Mouse (Mus musculus) forebrain, postnatal 0 days (tissue): Measurements from ENCODE around the gene Defb41. TPM values are rescaled to one million over a fixed set of nuclear protein-coding genes. Genes with fewer than 3 reads are reported as not detected.
A peak's percentile ranks its signal among the peaks of the same experiment; 100 is the strongest.

Source experiments
- ATAC-seq: fragments of 200-750 bp; cut with Nextera tagmentation; 2 replicates; pipeline ENCODE4 v1.8.0; 2017; ENCODE audit warnings: mild to moderate bottlenecking, moderate library complexity
- DNase-seq: peaks from one replicate; pipeline ENCODE4 v3.0.0-alpha.2; 2015
- H3K27ac ChIP-seq: fragments of 300-500 bp; sonication (generic); 2 replicates; pipeline ENCODE4 v1.5.1; 2014; ENCODE audit warnings: low read depth, mild to moderate bottlenecking, antibody characterized with exemption, low read length, moderate library complexity, mixed read lengths
- H3K27me3 ChIP-seq: fragments of 300-500 bp; sonication (generic); 2 replicates; pipeline ENCODE4 v1.6.1; 2014; ENCODE audit warnings: mild to moderate bottlenecking, low read length, mixed read lengths; ENCODE audit not compliant: insufficient read depth
- H3K36me3 ChIP-seq: fragments of 300-500 bp; sonication (generic); 2 replicates; pipeline ENCODE4 v1.6.1; 2014; ENCODE audit warnings: mild to moderate bottlenecking, moderate library complexity; ENCODE audit not compliant: insufficient read depth
- H3K4me1 ChIP-seq: fragments of 300-500 bp; sonication (generic); 2 replicates; pipeline ENCODE4 v1.6.1; 2014; ENCODE audit warnings: antibody characterized with exemption; ENCODE audit not compliant: insufficient read depth
- H3K4me2 ChIP-seq: fragments of 300-500 bp; sonication (generic); 2 replicates; pipeline ENCODE4 v1.6.1; 2014; ENCODE audit warnings: low read depth, mild to moderate bottlenecking, moderate library complexity
- H3K4me3 ChIP-seq: fragments of 300-500 bp; sonication (generic); 2 replicates; pipeline ENCODE4 v1.5.1; 2014; ENCODE audit warnings: low read depth, low read length, mixed read lengths
- H3K9ac ChIP-seq: fragments of 300-500 bp; sonication (generic); 2 replicates; pipeline ENCODE4 v1.6.1; 2014; ENCODE audit warnings: mild to moderate bottlenecking
- H3K9me3 ChIP-seq: fragments of 300-500 bp; sonication (generic); 2 replicates; pipeline ENCODE4 v1.6.1; 2016; ENCODE audit warnings: low read length
- CTCF ChIP-seq: sonication (generic); IDR thresholded peaks from 2 replicates; pipeline ENCODE4 v1.5.1; 2016; ENCODE audit warnings: antibody characterized with exemption, control low read depth, low read depth
- WGBS: fragments of 180-500 bp; shearing (Covaris S2); extraction: QIAGEN DNeasy Blood & Tissue Kit; methylation state at CpG from one replicate; pipeline ENCODE4 v1.1.7; 2014; 5-methylcytosine and 5-hydroxymethylcytosine counted together
- polyA plus RNA-seq: library from polyadenylated mRNA; unstranded; fragments of >200 nt; fragmentation: Nextera tagmentation; extraction: Ambion mirVana; gene quantifications from 2 replicates; pipeline ENCODE4 v1.2.1, GENCODE M21; 2015
- total RNA-seq: library from RNA; depleted of rRNA; stranded (reverse); fragments of >200 nt; gene quantifications from 2 replicates; pipeline ENCODE4 v1.2.3, GENCODE M21; 2014; rRNA removed

Gene Defb41
- total RNA-seq (not detected in 2 replicates), polyA plus RNA-seq (not detected in 2 replicates)

DNA sequence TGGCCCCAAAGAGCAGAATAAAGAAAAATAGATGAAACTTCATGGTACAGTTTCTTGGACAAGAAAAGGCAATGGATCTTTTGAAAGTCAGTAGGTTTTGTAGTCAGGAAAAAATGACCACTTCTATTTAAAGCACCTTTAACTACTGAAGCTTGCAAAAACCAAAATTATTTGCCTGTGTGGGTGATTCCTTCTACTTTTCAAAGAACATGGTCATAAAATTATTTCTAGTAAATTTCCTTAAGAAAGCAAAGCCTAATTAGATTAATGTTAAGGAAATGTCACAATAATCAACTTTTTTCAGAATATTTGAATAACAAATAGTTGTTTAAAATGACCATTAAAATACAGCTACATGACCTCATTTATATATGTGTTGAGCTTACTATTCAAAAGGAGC is at the start of gene Defb41:
Defb41 (minus strand) TSS at position 101 of the 400 bp plus-strand sequence.
- Histone ChIP-seq H3K9ac (no peak within 1 kb of the TSS), H3K27ac (no peak within 1 kb of the TSS), H3K9me3 (no peaks in the 10 kb centered on the region), H3K4me1 (no peaks in the 10 kb centered on the region), H3K27me3 (no peaks in the 10 kb centered on the region), H3K4me3 (no peak within 1 kb of the TSS), H3K4me2 (no peak within 1 kb of the TSS), H3K36me3 (no peaks in the 10 kb centered on the region)
- TF ChIP-seq CTCF = no peak
- DNase-seq (no peak), ATAC-seq (no peak)

DNA sequence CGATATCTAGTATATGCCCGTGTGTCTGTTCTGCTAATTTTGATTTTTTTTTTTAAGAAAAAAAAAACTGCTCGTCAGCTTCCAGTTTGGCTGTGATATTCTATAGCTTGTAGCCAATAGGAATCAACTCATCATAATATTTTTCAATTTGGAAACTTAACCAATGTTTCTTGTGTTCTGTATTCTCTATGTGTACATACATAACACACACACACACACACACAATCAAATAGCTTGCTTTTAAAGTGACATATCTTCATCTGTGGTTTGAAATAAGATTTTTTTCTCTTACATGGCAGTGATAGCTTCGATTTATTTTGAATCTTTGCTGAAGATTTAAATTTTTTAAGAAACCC is 43.5 kb upstream of the Defb41 start:
- H3K27ac ChIP-seq = no peak overlapping the region
- ATAC-seq (peak; percentile 10), DNase-seq (no peak)
- no peaks in the 10 kb centered on the region for H3K36me3 ChIP-seq
- H3K4me2 ChIP-seq = 0 out of 2 replicates have a peak overlapping the region, but pooled peaks have one; percentile 8
- no peak overlapping the region for H3K4me3 ChIP-seq
- no peak for TF ChIP-seq CTCF
- 63% methylated on average over 4 of the region's 4 CpGs for WGBS
- H3K4me1 ChIP-seq = no peaks in the 10 kb centered on the region
- no peaks in the 10 kb centered on the region for H3K27me3 ChIP-seq
- no peaks in the 10 kb centered on the region for H3K9me3 ChIP-seq
- H3K9ac ChIP-seq = no peak overlapping the region

DNA sequence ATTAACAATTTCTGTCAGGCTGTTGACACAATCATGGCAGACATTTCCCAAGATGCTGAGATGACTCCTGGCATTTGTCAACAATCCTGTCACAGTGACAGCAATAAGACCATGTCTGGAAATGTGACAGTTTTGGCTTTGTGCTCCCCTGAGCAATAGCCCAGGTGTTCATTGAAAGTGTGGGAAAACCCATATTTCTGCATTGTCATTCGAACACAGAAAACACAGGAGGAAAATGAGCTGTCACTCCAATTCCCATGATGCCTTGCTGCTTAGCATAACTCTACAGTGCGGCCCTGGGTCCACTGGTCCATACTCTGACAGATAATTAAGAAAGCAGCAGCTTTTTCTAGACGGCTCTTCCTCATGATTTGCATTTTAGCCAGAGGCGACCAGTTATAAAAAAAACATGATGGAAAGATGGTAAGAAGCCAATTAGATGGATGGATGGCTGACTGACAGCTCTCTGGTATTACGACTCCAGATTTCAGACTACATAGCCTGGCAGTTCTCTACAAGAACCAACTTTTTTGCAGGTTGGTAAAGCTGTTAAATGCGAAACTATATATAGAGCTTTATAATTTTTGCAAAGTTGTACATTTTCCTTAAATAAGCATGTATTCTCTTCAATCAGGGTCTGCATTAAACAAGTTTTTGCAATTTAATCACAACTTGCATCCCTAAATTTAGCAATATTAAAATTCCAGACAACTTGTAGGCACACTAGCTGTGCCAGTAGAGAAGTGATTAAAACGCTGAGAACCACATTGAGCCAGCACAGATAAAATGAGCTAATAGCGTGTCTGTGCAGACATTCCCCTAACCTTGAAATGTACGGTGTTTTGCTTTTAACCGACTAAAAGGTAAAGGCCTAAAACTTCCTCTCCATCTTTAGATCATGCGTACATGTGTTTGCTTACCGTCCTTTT is 42.9 kb upstream of the Defb41 start:
- ATAC-seq (peak; percentile 84), DNase-seq (peak; percentile 82)
- TF ChIP-seq CTCF = no peak
- no peaks in the 10 kb centered on the region for H3K9me3 ChIP-seq
- H3K36me3 ChIP-seq = no peaks in the 10 kb centered on the region
- no peaks in the 10 kb centered on the region for H3K27me3 ChIP-seq
- H3K27ac ChIP-seq = no peak overlapping the region
- H3K4me3 ChIP-seq = no peak overlapping the region
- H3K9ac ChIP-seq = no peak overlapping the region
- no peaks in the 10 kb centered on the region for H3K4me1 ChIP-seq
- H3K4me2 ChIP-seq = 0 out of 2 replicates have a peak overlapping the region, but pooled peaks have one; percentile 8
- 55% methylated on average over 12 of the region's 12 CpGs for WGBS

DNA sequence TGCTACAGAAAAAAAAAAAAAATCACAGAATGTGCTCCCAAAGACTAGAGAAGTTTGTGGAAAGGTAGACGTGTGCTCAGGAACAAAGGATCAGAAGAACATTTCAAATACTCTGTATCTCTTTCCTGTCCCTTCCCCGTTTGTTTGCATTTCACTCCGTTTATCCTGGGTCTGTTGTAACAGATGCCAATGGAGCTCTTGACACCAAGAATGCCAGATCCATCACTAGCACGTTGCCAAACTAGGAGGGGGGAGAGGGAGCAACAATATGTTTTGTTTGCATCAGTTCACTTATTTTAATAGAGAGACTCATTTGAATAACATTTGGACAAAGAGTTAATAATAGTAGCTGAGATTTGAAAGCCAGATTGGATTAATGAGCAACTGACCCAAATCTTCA is 27.6 kb upstream of the Defb41 start:
- no peak overlapping the region for H3K27ac ChIP-seq
- no peak for TF ChIP-seq CTCF
- no peak overlapping the region for H3K9ac ChIP-seq
- H3K4me3 ChIP-seq = no peak overlapping the region
- H3K9me3 ChIP-seq = no peaks in the 10 kb centered on the region
- no peaks in the 10 kb centered on the region for H3K36me3 ChIP-seq
- H3K4me2 ChIP-seq = no peak overlapping the region
- WGBS = 15% methylated on average over 4 of the region's 4 CpGs
- DNase-seq (peak; percentile 31), ATAC-seq (no peak; the same call in 1 of the 2 replicates)
- no peaks in the 10 kb centered on the region for H3K4me1 ChIP-seq
- no peaks in the 10 kb centered on the region for H3K27me3 ChIP-seq

DNA sequence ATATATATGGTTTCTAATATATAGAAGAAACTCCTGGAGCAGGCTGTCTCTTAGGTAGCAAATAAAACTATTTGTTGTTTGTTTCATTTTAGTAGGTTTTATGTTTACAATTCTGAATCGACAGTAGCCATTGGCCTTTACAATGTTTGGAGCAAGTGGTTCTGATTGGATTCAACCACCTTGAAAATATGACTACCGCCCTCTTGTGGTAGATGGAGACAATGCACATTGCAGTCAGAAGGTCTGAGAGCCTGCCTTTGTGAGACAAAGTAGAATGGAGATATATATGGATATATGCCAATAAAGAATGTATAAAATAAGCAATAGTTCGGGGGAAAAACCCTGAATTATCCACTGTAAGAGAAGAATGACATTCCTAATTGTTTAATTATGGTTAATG is 23.9 kb upstream of the Defb41 start:
- WGBS = 50% methylated on average over 3 of the region's 3 CpGs
- H3K4me1 ChIP-seq = no peaks in the 10 kb centered on the region
- no peak overlapping the region for H3K4me2 ChIP-seq
- no peak for DNase-seq
- H3K27ac ChIP-seq = no peak overlapping the region
- no peaks in the 10 kb centered on the region for H3K27me3 ChIP-seq
- H3K36me3 ChIP-seq = no peaks in the 10 kb centered on the region
- H3K9ac ChIP-seq = no peak overlapping the region
- H3K9me3 ChIP-seq = no peaks in the 10 kb centered on the region
- 0 out of 2 replicates have a peak, but pooled peaks have one; percentile 36 for TF ChIP-seq CTCF
- H3K4me3 ChIP-seq = no peak overlapping the region
- ATAC-seq = no peak

DNA sequence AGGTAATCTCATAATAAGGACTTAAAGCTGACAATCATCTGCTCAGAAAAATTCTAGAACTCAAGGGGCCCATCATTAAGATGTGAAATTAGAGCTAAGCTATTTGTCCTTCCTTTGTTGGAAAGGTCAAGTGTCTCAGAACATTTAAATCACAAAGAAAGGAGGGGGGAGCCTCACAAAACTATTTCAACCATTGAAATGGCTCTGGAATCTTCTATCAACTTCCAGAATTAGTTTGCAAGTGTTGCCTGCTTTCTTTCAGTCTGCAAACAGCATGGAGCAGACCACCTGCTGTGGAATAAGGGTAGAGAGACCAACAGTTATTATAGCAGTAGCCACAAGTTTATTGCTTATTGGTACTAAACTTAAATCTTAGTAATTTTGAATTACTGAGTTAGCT is 22.4 kb upstream of the Defb41 start:
- Histone ChIP-seq H3K4me1 (no peaks in the 10 kb centered on the region), H3K27ac (no peak overlapping the region), H3K27me3 (no peaks in the 10 kb centered on the region), H3K4me3 (no peak overlapping the region), H3K9ac (no peak overlapping the region), H3K36me3 (no peaks in the 10 kb centered on the region), H3K4me2 (no peak overlapping the region), H3K9me3 (no peaks in the 10 kb centered on the region)
- DNase-seq (no peak), ATAC-seq (no peak)
- TF ChIP-seq CTCF = no peak

DNA sequence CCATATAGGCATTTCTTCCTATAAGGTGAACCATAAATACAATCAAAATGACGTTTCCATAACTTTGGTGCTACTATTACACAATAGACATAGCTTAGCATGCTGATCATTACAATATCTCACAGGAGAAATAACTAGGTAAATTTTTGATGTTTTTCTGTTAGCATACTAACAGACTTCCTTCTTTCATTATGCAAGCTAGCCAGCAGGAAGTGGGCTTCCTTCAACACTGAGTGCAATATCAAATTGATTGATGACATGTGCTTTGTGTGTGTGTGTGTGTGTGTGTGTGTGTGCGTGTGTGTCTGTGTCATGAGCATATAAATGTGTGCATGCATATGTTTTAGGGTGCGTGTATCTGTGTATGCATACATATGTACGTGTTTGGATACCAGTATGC is 6.2 kb upstream of the Defb41 start:
- 83% methylated on average over 4 of the region's 4 CpGs for WGBS
- Histone ChIP-seq H3K27me3 (no peaks in the 10 kb centered on the region), H3K4me2 (no peak overlapping the region), H3K4me3 (no peak overlapping the region), H3K9me3 (no peaks in the 10 kb centered on the region), H3K9ac (no peak overlapping the region), H3K36me3 (no peaks in the 10 kb centered on the region), H3K4me1 (no peaks in the 10 kb centered on the region), H3K27ac (no peak overlapping the region)
- no peak for TF ChIP-seq CTCF
- no peak for DNase-seq
- ATAC-seq = no peak
